Mouse (Mus musculus): ENCODE measurements around the gene Lum. TPM values are rescaled to one million over a fixed set of nuclear protein-coding genes. Genes with fewer than 3 reads are reported as not detected.

Lum gene
- 62.1 and 70.1 TPM in 2 replicates for polyA plus RNA-seq (2014; fragmentation: Nextera tagmentation; extraction: Ambion mirVana)

DNA sequence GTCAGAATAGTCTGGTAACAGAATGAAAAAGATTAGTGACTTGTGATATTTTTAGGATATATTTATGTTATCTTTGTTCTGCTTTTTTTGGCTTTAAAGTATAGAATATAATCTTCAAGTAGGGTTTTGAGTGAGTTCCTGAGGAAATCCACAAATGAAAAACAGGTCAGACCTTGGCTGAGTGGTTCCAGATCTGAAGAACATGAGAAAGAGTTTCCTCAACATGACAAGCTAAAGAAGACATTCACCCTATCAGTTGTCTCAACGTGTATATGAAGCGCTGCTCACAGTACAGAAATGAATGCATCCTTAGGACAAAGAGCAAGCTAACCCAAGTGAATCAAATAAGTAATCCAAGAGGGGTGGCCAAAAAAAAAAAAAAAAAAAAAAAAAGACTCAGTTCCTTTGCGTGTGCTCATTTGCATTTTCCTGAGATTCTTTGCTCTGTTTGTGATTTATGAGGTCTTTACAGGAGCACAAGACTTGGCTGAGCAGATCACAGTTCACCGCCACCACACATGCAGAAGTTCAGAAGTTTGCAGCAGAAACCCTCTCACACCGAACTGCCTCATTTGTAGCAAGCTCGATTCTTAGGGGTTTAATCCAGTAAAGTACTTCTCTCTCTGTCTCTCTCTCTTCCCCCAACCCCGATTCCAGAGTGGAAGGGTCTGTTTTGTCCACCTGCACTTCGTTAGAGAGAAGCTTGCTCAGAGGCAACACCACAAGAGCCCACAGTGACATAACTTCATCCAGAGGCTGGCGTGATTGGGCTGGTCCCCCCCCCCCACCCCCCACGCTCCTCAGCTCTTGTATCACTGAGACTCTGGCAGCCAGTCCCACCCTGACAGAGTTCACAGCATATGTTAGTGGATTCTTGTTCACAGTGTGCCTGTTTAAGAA lies at the start of gene Lum:
Gene Lum (plus strand): TSS at position 172 of the 900 bp plus-strand sequence.
- H3K4me2 ChIP-seq = no peak within 1 kb of the TSS
- 52% methylated on average over 10 of the region's 10 CpGs for WGBS
- ATAC-seq (replicated peaks; ENCODE audit: low FRiP score) = no peak
- H3K9ac ChIP-seq (ENCODE audit: low read depth, low read length) = no peak within 1 kb of the TSS
- no peaks in the 10 kb centered on the region for H3K4me1 ChIP-seq (replicated peaks; ENCODE audit: control insufficient read depth, insufficient read depth, low read length)
- no peaks in the 10 kb centered on the region for H3K36me3 ChIP-seq (ENCODE audit: control insufficient read depth, insufficient read depth, low read length)
- no peaks in the 10 kb centered on the region for H3K9me3 ChIP-seq (ENCODE audit: control insufficient read depth, low read length)
- H3K4me3 ChIP-seq (ENCODE audit: low read depth, low read length) = no peak within 1 kb of the TSS
- DNase-seq (ENCODE audit: low spot score) = no peak
- H3K27me3 ChIP-seq (replicated peaks; ENCODE audit: control insufficient read depth, insufficient read depth, low read length) = no peaks in the 10 kb centered on the region
- H3K27ac ChIP-seq (ENCODE audit: low read depth, low read length) = no peak within 1 kb of the TSS

- WGBS = 75% methylated on average over 3 of the region's 3 CpGs
- H3K4me2 ChIP-seq = no peak overlapping the region
- no peaks in the 10 kb centered on the region for H3K4me1 ChIP-seq (replicated peaks; ENCODE audit: control insufficient read depth, insufficient read depth, low read length)
- H3K9me3 ChIP-seq (ENCODE audit: control insufficient read depth, low read length) = no peaks in the 10 kb centered on the region
- H3K27ac ChIP-seq (ENCODE audit: low read depth, low read length) = no peak overlapping the region
- no peak overlapping the region for H3K9ac ChIP-seq (ENCODE audit: low read depth, low read length)
- ATAC-seq (replicated peaks; ENCODE audit: low FRiP score) (no peak), DNase-seq (ENCODE audit: low spot score) (no peak)
- no peaks in the 10 kb centered on the region for H3K27me3 ChIP-seq (replicated peaks; ENCODE audit: control insufficient read depth, insufficient read depth, low read length)
- H3K36me3 ChIP-seq (ENCODE audit: control insufficient read depth, insufficient read depth, low read length) = no peaks in the 10 kb centered on the region
- H3K4me3 ChIP-seq (ENCODE audit: low read depth, low read length) = no peak overlapping the region
These were observed 41.6 kb upstream of the Lum start for GRCm38 (mm10) chr10:97523366-97523765.

DNA sequence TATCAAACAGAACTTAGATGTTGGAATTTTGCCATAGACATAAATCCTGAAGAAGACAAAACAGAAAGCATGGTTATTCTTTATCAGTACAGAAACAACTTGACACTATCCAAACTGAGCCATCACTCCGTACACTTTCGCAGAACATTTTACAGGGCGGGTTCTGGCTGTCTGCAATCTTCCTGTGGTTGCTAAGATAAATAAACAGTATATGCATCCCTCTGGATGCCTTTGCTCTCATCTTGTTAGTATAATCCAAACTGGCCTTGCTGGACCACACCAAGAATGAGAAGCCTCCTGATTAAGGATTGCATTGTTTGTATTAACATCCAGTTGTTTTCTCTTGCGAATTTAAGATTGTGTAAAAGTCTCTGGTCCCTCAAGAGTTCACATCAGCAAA lies 29.2 kb upstream of the Lum start:
- no peak overlapping the region for H3K9ac ChIP-seq (ENCODE audit: low read depth, low read length)
- H3K4me3 ChIP-seq (ENCODE audit: low read depth, low read length) = no peak overlapping the region
- DNase-seq (ENCODE audit: low spot score) (no peak), ATAC-seq (replicated peaks; ENCODE audit: low FRiP score) (no peak)
- no peaks in the 10 kb centered on the region for H3K4me1 ChIP-seq (replicated peaks; ENCODE audit: control insufficient read depth, insufficient read depth, low read length)
- WGBS = 69% methylated on average over 4 of the region's 4 CpGs
- H3K9me3 ChIP-seq (ENCODE audit: control insufficient read depth, low read length) = no peaks in the 10 kb centered on the region
- H3K36me3 ChIP-seq (ENCODE audit: control insufficient read depth, insufficient read depth, low read length) = no peaks in the 10 kb centered on the region
- H3K27ac ChIP-seq (ENCODE audit: low read depth, low read length) = no peak overlapping the region
- no peaks in the 10 kb centered on the region for H3K27me3 ChIP-seq (replicated peaks; ENCODE audit: control insufficient read depth, insufficient read depth, low read length)
- H3K4me2 ChIP-seq = no peak overlapping the region

- H3K27me3 ChIP-seq (replicated peaks; ENCODE audit: control insufficient read depth, insufficient read depth, low read length) = no peaks in the 10 kb centered on the region
- H3K4me1 ChIP-seq (replicated peaks; ENCODE audit: control insufficient read depth, insufficient read depth, low read length) = no peaks in the 10 kb centered on the region
- no peak overlapping the region for H3K4me3 ChIP-seq (ENCODE audit: low read depth, low read length)
- DNase-seq (ENCODE audit: low spot score) (no peak), ATAC-seq (replicated peaks; ENCODE audit: low FRiP score) (no peak)
- no peak overlapping the region for H3K27ac ChIP-seq (ENCODE audit: low read depth, low read length)
- no peak overlapping the region for H3K4me2 ChIP-seq
- no peak overlapping the region for H3K9ac ChIP-seq (ENCODE audit: low read depth, low read length)
- 64% methylated on average over 2 of the region's 2 CpGs for WGBS
- H3K9me3 ChIP-seq (ENCODE audit: control insufficient read depth, low read length) = no peaks in the 10 kb centered on the region
- H3K36me3 ChIP-seq (ENCODE audit: control insufficient read depth, insufficient read depth, low read length) = no peaks in the 10 kb centered on the region
These were observed 28.0 kb upstream of the Lum start for GRCm38 (mm10) chr10:97536921-97537320.

DNA sequence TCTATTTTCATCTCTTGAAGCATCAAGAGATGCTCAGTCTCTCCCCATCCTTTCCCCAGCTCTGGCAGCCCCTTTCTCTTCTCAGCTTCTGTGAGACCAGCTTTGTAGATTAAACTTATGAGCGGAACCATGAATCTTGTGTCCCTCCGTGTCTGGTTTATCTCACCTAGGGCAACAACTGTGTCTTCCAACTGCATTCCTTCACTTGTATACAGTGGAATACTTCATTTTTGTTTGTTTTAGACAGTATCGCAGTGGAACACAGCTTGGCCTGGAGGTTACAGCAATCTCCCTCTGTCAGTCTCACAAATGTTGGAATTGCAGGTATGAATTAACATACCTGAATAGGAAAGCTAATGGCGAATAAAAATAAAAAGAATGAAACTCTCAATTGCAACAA lies 26.7 kb upstream of the Lum start:
- H3K4me2 ChIP-seq = no peak overlapping the region
- ATAC-seq (replicated peaks; ENCODE audit: low FRiP score) = no peak
- 74% methylated on average over 4 of the region's 4 CpGs for WGBS
- no peak overlapping the region for H3K9ac ChIP-seq (ENCODE audit: low read depth, low read length)
- no peak for DNase-seq (ENCODE audit: low spot score)
- no peaks in the 10 kb centered on the region for H3K27me3 ChIP-seq (replicated peaks; ENCODE audit: control insufficient read depth, insufficient read depth, low read length)
- no peak overlapping the region for H3K27ac ChIP-seq (ENCODE audit: low read depth, low read length)
- no peaks in the 10 kb centered on the region for H3K36me3 ChIP-seq (ENCODE audit: control insufficient read depth, insufficient read depth, low read length)
- H3K4me3 ChIP-seq (ENCODE audit: low read depth, low read length) = no peak overlapping the region
- no peaks in the 10 kb centered on the region for H3K9me3 ChIP-seq (ENCODE audit: control insufficient read depth, low read length)
- no peaks in the 10 kb centered on the region for H3K4me1 ChIP-seq (replicated peaks; ENCODE audit: control insufficient read depth, insufficient read depth, low read length)

- H3K27ac ChIP-seq (ENCODE audit: low read depth, low read length) = no peak overlapping the region
- no peak overlapping the region for H3K4me3 ChIP-seq (ENCODE audit: low read depth, low read length)
- H3K36me3 ChIP-seq (ENCODE audit: control insufficient read depth, insufficient read depth, low read length) = no peaks in the 10 kb centered on the region
- no peaks in the 10 kb centered on the region for H3K4me1 ChIP-seq (replicated peaks; ENCODE audit: control insufficient read depth, insufficient read depth, low read length)
- no peaks in the 10 kb centered on the region for H3K9me3 ChIP-seq (ENCODE audit: control insufficient read depth, low read length)
- no peaks in the 10 kb centered on the region for H3K27me3 ChIP-seq (replicated peaks; ENCODE audit: control insufficient read depth, insufficient read depth, low read length)
- WGBS = 58% methylated on average over 1 of the region's 1 CpGs
- no peak overlapping the region for H3K9ac ChIP-seq (ENCODE audit: low read depth, low read length)
- no peak for DNase-seq (ENCODE audit: low spot score)
- no peak for ATAC-seq (replicated peaks; ENCODE audit: low FRiP score)
- no peak overlapping the region for H3K4me2 ChIP-seq
These were observed 17.2 kb upstream of the Lum start for GRCm38 (mm10) chr10:97547740-97548139.

- ATAC-seq (replicated peaks; ENCODE audit: low FRiP score) (no peak), DNase-seq (ENCODE audit: low spot score) (no peak)
- Histone ChIP-seq H3K36me3 (ENCODE audit: control insufficient read depth, insufficient read depth, low read length) (no peaks in the 10 kb centered on the region), H3K9me3 (ENCODE audit: control insufficient read depth, low read length) (no peaks in the 10 kb centered on the region), H3K27me3 (replicated peaks; ENCODE audit: control insufficient read depth, insufficient read depth, low read length) (no peaks in the 10 kb centered on the region), H3K27ac (ENCODE audit: low read depth, low read length) (no peak overlapping the region), H3K9ac (ENCODE audit: low read depth, low read length) (no peak overlapping the region), H3K4me1 (replicated peaks; ENCODE audit: control insufficient read depth, insufficient read depth, low read length) (no peaks in the 10 kb centered on the region), H3K4me3 (ENCODE audit: low read depth, low read length) (no peak overlapping the region), H3K4me2 (no peak overlapping the region)
- WGBS = 62% methylated on average over 8 of the region's 8 CpGs
These were observed 2.7 kb downstream of the Lum start for GRCm38 (mm10) chr10:97567489-97568135.

GRCm38 (mm10) chr10:97582543-97583231 lies 17.8 kb downstream of the Lum start:
- no peak overlapping the region for H3K4me2 ChIP-seq
- DNase-seq (ENCODE audit: low spot score) (no peak), ATAC-seq (replicated peaks; ENCODE audit: low FRiP score) (no peak)
- WGBS = 73% methylated on average over 4 of the region's 4 CpGs
- no peaks in the 10 kb centered on the region for H3K36me3 ChIP-seq (ENCODE audit: control insufficient read depth, insufficient read depth, low read length)
- no peak overlapping the region for H3K27ac ChIP-seq (ENCODE audit: low read depth, low read length)
- H3K4me1 ChIP-seq (replicated peaks; ENCODE audit: control insufficient read depth, insufficient read depth, low read length) = no peaks in the 10 kb centered on the region
- no peaks in the 10 kb centered on the region for H3K27me3 ChIP-seq (replicated peaks; ENCODE audit: control insufficient read depth, insufficient read depth, low read length)
- no peak overlapping the region for H3K9ac ChIP-seq (ENCODE audit: low read depth, low read length)
- no peak overlapping the region for H3K4me3 ChIP-seq (ENCODE audit: low read depth, low read length)
- no peaks in the 10 kb centered on the region for H3K9me3 ChIP-seq (ENCODE audit: control insufficient read depth, low read length)
